Mouse (Mus musculus) layer of hippocampus, adult 9-11 months (tissue): ENCODE data around the gene Slc51a.

Experiments used
- DNase-seq: peaks from one replicate; pipeline ENCODE4 v3.0.0; 2022

Gene Slc51a

DNA sequence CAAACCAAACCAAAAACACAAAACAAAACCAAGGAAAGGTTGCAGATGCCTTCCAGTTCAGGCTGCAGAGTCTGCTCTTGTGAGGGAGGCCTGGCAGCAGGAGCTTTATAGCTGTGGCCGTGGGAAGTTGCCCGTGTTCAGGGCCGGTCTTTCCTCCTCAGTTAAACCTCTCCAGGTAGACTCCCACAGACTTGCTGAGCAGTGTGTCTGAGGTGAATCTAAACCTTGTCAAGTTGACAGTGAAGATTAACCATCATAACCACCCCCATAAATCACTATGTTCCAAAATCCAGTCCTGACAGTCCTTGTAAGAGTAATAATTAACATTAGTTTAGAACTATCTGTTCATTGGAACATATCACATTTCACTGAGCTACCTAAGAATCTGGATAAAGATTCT, 60.2 kb downstream of the Slc51a start:
- DNase-seq: no peak
